Mouse (Mus musculus) common myeloid progenitor, adult 5-6 weeks (primary cell): Measurements from ENCODE around the gene Olfr1209. TPM values are rescaled to one million over a fixed set of nuclear protein-coding genes. Genes with fewer than 3 reads are reported as not detected.

Experiments
- ATAC-seq: replicated peaks from 2 replicates; pipeline ENCODE4 v1.8.0; 2016; ENCODE audit warnings: low read depth, mild to moderate bottlenecking, moderate TSS enrichment, inconsistent platforms; ENCODE audit not compliant: poor library complexity, severe bottlenecking
- total RNA-seq: library from RNA; stranded (forward); fragments of 200-1000, 187-1606 nt; gene quantifications from 2 replicates; pipeline ENCODE4 v1.2.3, GENCODE M21; 2017

The Olfr1209 gene
- total RNA-seq, result not detected in 2 replicates

DNA sequence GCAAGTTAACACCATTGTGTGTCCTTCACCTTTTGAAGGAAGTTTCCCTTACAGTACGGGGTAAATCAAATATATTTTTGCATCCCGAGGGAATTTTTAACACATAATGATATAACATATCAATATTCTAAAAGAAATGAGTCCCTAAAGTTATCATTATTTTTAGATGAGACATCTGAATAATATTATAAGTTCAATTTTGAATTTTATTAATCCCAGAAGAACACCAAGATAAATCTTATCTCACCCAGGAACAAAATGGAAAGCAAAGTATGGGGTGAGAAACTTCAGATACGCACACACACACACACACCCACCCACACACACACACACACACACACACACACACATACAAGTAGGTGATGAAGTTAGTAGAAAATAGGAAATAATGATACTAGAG lies at the start of gene Olfr1209:
Gene Olfr1209, minus strand, starts transcription at position 101 of the 400 bp plus-strand sequence.
- no peak for ATAC-seq

DNA sequence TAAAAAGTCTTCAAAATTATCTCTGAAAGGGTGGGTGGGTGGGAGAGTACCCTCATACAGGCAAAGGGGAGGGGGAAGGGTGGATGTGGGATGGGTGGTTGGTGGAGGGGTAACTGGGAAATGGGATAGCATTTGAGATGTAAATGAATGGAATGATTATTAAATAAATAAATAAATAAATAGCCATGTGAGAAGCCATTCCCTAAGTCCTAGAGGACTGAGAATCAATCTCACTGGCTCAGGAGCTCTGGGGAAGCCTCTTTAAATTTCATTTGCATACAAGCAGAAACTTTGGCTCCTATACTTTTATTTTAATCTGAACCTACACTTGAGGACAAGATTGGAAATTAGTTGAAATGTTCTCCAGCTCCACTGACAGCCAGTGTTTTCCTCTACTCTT lies 38.7 kb upstream of the Olfr1209 start, which contains the start of gene Olfr1212:
Gene Olfr1212, plus strand, starts transcription at position 301 of the 400 bp plus-strand sequence.
- no peak for ATAC-seq

DNA sequence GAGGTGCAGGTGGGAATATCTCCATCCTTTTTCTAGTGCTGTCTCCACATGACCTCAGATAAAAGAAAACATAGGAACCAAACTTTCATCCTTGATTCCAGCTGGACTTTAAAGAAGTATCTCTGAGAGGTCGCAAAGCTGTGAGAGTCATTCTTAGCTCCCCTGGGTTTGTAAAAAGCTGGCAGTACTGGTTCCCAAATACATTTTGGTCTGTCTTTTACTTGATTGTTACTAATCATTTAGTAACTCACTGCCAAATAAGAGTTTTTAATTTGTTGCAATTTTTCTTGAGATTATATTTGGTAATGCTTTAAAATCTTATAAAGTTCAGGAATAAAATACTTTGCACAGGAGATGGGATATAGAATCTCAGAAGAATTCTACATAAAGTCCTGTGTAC lies 23.1 kb upstream of the Olfr1209 start, which contains the start of gene Olfr1211:
Gene Olfr1211, minus strand, starts transcription at position 101 of the 400 bp plus-strand sequence.
- no peak for ATAC-seq

DNA sequence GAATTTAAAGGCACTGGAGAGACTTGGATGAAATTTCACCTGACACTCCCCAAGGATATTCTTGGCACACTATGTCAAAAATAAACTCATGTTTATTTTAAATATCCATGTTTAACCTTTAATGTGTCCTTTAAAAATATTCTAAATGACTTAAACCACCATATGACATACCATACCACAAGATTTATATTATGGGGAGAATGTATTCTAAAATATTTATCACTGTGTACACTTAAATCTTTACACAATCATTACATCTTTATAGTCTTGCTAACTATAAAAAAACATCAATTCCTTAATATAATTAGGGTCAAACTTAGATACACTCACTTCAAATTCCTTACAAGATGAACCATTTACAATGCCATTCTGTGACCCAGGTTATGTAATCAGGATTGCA lies 12.7 kb downstream of the Olfr1209 start, which contains the start of gene Olfr1208:
Gene Olfr1208, minus strand, starts transcription at position 101 of the 400 bp plus-strand sequence.
- ATAC-seq, result no peak

DNA sequence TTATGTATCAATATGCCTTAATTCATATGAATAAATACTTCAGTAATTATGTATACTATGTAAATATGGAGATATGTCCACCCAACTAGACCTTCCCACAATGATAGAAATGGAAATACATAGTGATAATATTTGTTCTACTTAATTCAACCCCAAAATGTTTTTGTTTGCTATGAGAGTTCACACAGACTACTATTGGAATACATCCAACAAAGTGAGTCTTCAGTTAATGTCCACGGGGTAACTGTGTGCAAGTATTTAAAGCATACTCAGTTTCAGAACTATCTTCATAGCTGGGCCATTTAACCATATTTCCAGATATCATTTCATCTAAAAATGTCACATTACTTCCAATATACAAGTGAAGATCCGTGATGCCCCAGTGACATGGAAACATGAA lies 52.0 kb downstream of the Olfr1209 start, which contains the start of gene Olfr1206:
Gene Olfr1206, plus strand, starts transcription at position 301 of the 400 bp plus-strand sequence.
- no peak for ATAC-seq

Other genes with a start within 250 kb of the Olfr1209 start
- not detected in 2 replicates for gene Olfr1193, start 239.5 kb downstream of the Olfr1209 start, total RNA-seq
- gene Olfr1195, start 226.0 kb downstream of the Olfr1209 start, total RNA-seq, result not detected in 2 replicates
- gene Olfr1196, start 210.6 kb downstream of the Olfr1209 start, total RNA-seq, result not detected in 2 replicates
- not detected in 2 replicates for gene Olfr1197, start 182.8 kb downstream of the Olfr1209 start, total RNA-seq
- not detected in 2 replicates for gene Olfr1198, start 163.8 kb downstream of the Olfr1209 start, total RNA-seq
- not detected in 2 replicates for gene Olfr1199, start 154.7 kb downstream of the Olfr1209 start, total RNA-seq
- not detected in 2 replicates for gene Olfr1200, start 144.7 kb downstream of the Olfr1209 start, total RNA-seq
- not detected in 2 replicates for gene Olfr1201, start 122.1 kb downstream of the Olfr1209 start, total RNA-seq
- not detected in 2 replicates for gene Olfr1202, start 100.7 kb downstream of the Olfr1209 start, total RNA-seq
- not detected in 2 replicates for gene Olfr1205, start 85.4 kb downstream of the Olfr1209 start, total RNA-seq
- gene Olfr1204, start 65.9 kb downstream of the Olfr1209 start, total RNA-seq, result not detected in 2 replicates
- gene Olfr1206, start 51.9 kb downstream of the Olfr1209 start, total RNA-seq, result not detected in 2 replicates
- not detected in 2 replicates for gene Olfr1208, start 12.8 kb downstream of the Olfr1209 start, total RNA-seq
- not detected in 2 replicates for gene Olfr1211, start 23.0 kb upstream of the Olfr1209 start, total RNA-seq
- gene Olfr1212, start 38.8 kb upstream of the Olfr1209 start, total RNA-seq, result not detected in 2 replicates
- gene Gm13762, start 65.1 kb upstream of the Olfr1209 start, total RNA-seq, result not detected in 2 replicates
- gene Olfr1214, start 77.5 kb upstream of the Olfr1209 start, total RNA-seq, result not detected in 2 replicates
- not detected in 2 replicates for gene Olfr1215, start 91.8 kb upstream of the Olfr1209 start, total RNA-seq
- gene Olfr1216, start 103.2 kb upstream of the Olfr1209 start, total RNA-seq, result not detected in 2 replicates
- gene Olfr1217, start 116.9 kb upstream of the Olfr1209 start, total RNA-seq, result not detected in 2 replicates
- gene Olfr1218, start 146.0 kb upstream of the Olfr1209 start, total RNA-seq, result not detected in 2 replicates
- gene Olfr1219, start 168.4 kb upstream of the Olfr1209 start, total RNA-seq, result not detected in 2 replicates
- gene Olfr1220, start 191.7 kb upstream of the Olfr1209 start, total RNA-seq, result not detected in 2 replicates
- gene Olfr1221, start 202.1 kb upstream of the Olfr1209 start, total RNA-seq, result not detected in 2 replicates
- not detected in 2 replicates for gene Olfr1222, start 217.9 kb upstream of the Olfr1209 start, total RNA-seq
- gene Olfr1223, start 236.4 kb upstream of the Olfr1209 start, total RNA-seq, result not detected in 2 replicates
- not detected in 2 replicates for gene Olfr1224-ps1, start 248.9 kb upstream of the Olfr1209 start, total RNA-seq